Mouse (Mus musculus): ENCODE measurements around the gene Acsbg1. TPM values are rescaled to one million over a fixed set of nuclear protein-coding genes. Genes with fewer than 3 reads are reported as not detected.

Gene Acsbg1
- total and polyA plus RNA-seq, 3 experiments = 0.30 to 0.70 (median 0.31) TPM

- WGBS = 57% methylated on average over 2 of the region's 2 CpGs
- intact Hi-C loops (cut with DNase I) = no loop called here
- TF ChIP-seq POLR2A (IDR thresholded peaks at IDR 0.05; ENCODE audit: insufficient read depth, low read depth, low read length) (no peak), EP300 (IDR thresholded peaks at IDR 0.05; ENCODE audit: insufficient read depth, low read depth, low read length) (no peak), CTCF (IDR thresholded peaks at IDR 0.05) (no peak)
- no peak overlapping the region for H3K4me3 ChIP-seq
- H3K27me3 ChIP-seq (ENCODE audit: control insufficient read depth, insufficient read depth, low read length) = no peaks in the 10 kb centered on the region
- no peaks in the 10 kb centered on the region for H3K4me1 ChIP-seq (ENCODE audit: control insufficient read depth, insufficient read depth, low read length)
- DNase-seq = no peak
- no peak overlapping the region for H3K9ac ChIP-seq (ENCODE audit: low read depth, low read length)
- H3K27ac ChIP-seq = no peak overlapping the region
- no peaks in the 10 kb centered on the region for H3K36me3 ChIP-seq (ENCODE audit: control insufficient read depth, insufficient read depth, low read length)
- no peaks in the 10 kb centered on the region for H3K79me2 ChIP-seq (replicated peaks; ENCODE audit: control insufficient read depth, insufficient read depth, low read length)
Measured at GRCm38 (mm10) chr9:54642149-54642548, 19.5 kb downstream of the Acsbg1 start.

GRCm38 (mm10) chr9:54641548-54641947 lies 20.1 kb downstream of the Acsbg1 start:
- H3K27me3 ChIP-seq (ENCODE audit: control insufficient read depth, insufficient read depth, low read length) = no peaks in the 10 kb centered on the region
- WGBS = 72% methylated on average over 3 of the region's 3 CpGs
- no peak overlapping the region for H3K27ac ChIP-seq
- no peak overlapping the region for H3K4me3 ChIP-seq
- H3K9ac ChIP-seq (ENCODE audit: low read depth, low read length) = no peak overlapping the region
- DNase-seq = no peak
- H3K4me1 ChIP-seq (ENCODE audit: control insufficient read depth, insufficient read depth, low read length) = no peaks in the 10 kb centered on the region
- no peaks in the 10 kb centered on the region for H3K79me2 ChIP-seq (replicated peaks; ENCODE audit: control insufficient read depth, insufficient read depth, low read length)
- TF ChIP-seq CTCF (IDR thresholded peaks at IDR 0.05) = no peak
- TF ChIP-seq EP300 (IDR thresholded peaks at IDR 0.05; ENCODE audit: insufficient read depth, low read depth, low read length) = no peak
- no peak for TF ChIP-seq POLR2A (IDR thresholded peaks at IDR 0.05; ENCODE audit: insufficient read depth, low read depth, low read length)
- H3K36me3 ChIP-seq (ENCODE audit: control insufficient read depth, insufficient read depth, low read length) = no peaks in the 10 kb centered on the region
- intact Hi-C loops (cut with DNase I) = no loop called here

- intact Hi-C loops (cut with DNase I) = no loop called here
Measured at GRCm38 (mm10) chr9:54639192-54639591, 22.5 kb downstream of the Acsbg1 start.

GRCm38 (mm10) chr9:54637510-54638314 lies 24.0 kb downstream of the Acsbg1 start:
- no peak overlapping the region for H3K9ac ChIP-seq (ENCODE audit: low read depth, low read length)
- H3K4me1 ChIP-seq (ENCODE audit: control insufficient read depth, insufficient read depth, low read length) = no peaks in the 10 kb centered on the region
- DNase-seq = no peak
- H3K36me3 ChIP-seq (ENCODE audit: control insufficient read depth, insufficient read depth, low read length) = no peaks in the 10 kb centered on the region
- intact Hi-C loops (cut with DNase I) = no loop called here
- no peaks in the 10 kb centered on the region for H3K79me2 ChIP-seq (replicated peaks; ENCODE audit: control insufficient read depth, insufficient read depth, low read length)
- H3K27ac ChIP-seq = no peak overlapping the region
- H3K27me3 ChIP-seq (ENCODE audit: control insufficient read depth, insufficient read depth, low read length) = no peaks in the 10 kb centered on the region
- no peak for TF ChIP-seq EP300 (IDR thresholded peaks at IDR 0.05; ENCODE audit: insufficient read depth, low read depth, low read length)
- no peak overlapping the region for H3K4me3 ChIP-seq
- WGBS = 55% methylated on average over 5 of the region's 5 CpGs

More at GRCm38 (mm10) chr9:54639192-54639591, 22.5 kb downstream of the Acsbg1 start:
- H3K27ac ChIP-seq = no peak overlapping the region
- no peak overlapping the region for H3K9ac ChIP-seq (ENCODE audit: low read depth, low read length)
- no peak for DNase-seq
- no peaks in the 10 kb centered on the region for H3K4me1 ChIP-seq (ENCODE audit: control insufficient read depth, insufficient read depth, low read length)
- H3K4me3 ChIP-seq = no peak overlapping the region
- H3K79me2 ChIP-seq (replicated peaks; ENCODE audit: control insufficient read depth, insufficient read depth, low read length) = no peaks in the 10 kb centered on the region
- 38% methylated on average over 2 of the region's 2 CpGs for WGBS
- H3K36me3 ChIP-seq (ENCODE audit: control insufficient read depth, insufficient read depth, low read length) = no peaks in the 10 kb centered on the region
- TF ChIP-seq EP300 (IDR thresholded peaks at IDR 0.05; ENCODE audit: insufficient read depth, low read depth, low read length) (no peak), CTCF (IDR thresholded peaks at IDR 0.05) (no peak), POLR2A (IDR thresholded peaks at IDR 0.05; ENCODE audit: insufficient read depth, low read depth, low read length) (no peak)
- H3K27me3 ChIP-seq (ENCODE audit: control insufficient read depth, insufficient read depth, low read length) = no peaks in the 10 kb centered on the region

- intact Hi-C loops (cut with DNase I) = no loop called here
- Histone ChIP-seq H3K4me3 (no peak overlapping the region), H3K79me2 (replicated peaks; ENCODE audit: control insufficient read depth, insufficient read depth, low read length) (no peaks in the 10 kb centered on the region), H3K27ac (no peak overlapping the region), H3K4me1 (ENCODE audit: control insufficient read depth, insufficient read depth, low read length) (no peaks in the 10 kb centered on the region), H3K27me3 (ENCODE audit: control insufficient read depth, insufficient read depth, low read length) (no peaks in the 10 kb centered on the region), H3K36me3 (ENCODE audit: control insufficient read depth, insufficient read depth, low read length) (no peaks in the 10 kb centered on the region), H3K9ac (ENCODE audit: low read depth, low read length) (no peak overlapping the region)
- DNase-seq = no peak
- 77% methylated on average over 2 of the region's 2 CpGs for WGBS
- no peak for TF ChIP-seq CTCF (IDR thresholded peaks at IDR 0.05)
- TF ChIP-seq POLR2A (IDR thresholded peaks at IDR 0.05; ENCODE audit: insufficient read depth, low read depth, low read length) = no peak
- TF ChIP-seq EP300 (IDR thresholded peaks at IDR 0.05; ENCODE audit: insufficient read depth, low read depth, low read length) = no peak
Measured at GRCm38 (mm10) chr9:54633401-54633800, 28.3 kb downstream of the Acsbg1 start.

GRCm38 (mm10) chr9:54630905-54631304 lies 30.8 kb downstream of the Acsbg1 start:
- Histone ChIP-seq H3K36me3 (ENCODE audit: control insufficient read depth, insufficient read depth, low read length) (no peaks in the 10 kb centered on the region), H3K9ac (ENCODE audit: low read depth, low read length) (no peak overlapping the region), H3K79me2 (replicated peaks; ENCODE audit: control insufficient read depth, insufficient read depth, low read length) (no peaks in the 10 kb centered on the region), H3K27ac (no peak overlapping the region), H3K4me1 (ENCODE audit: control insufficient read depth, insufficient read depth, low read length) (no peaks in the 10 kb centered on the region), H3K27me3 (ENCODE audit: control insufficient read depth, insufficient read depth, low read length) (no peaks in the 10 kb centered on the region), H3K4me3 (no peak overlapping the region)
- intact Hi-C loops (cut with DNase I) = no loop called here
- no peak for DNase-seq
- TF ChIP-seq EP300 (IDR thresholded peaks at IDR 0.05; ENCODE audit: insufficient read depth, low read depth, low read length) = no peak
- peak; percentile 55 for TF ChIP-seq CTCF (IDR thresholded peaks at IDR 0.05)

All from heart, adult 2 months (tissue).